Mouse (Mus musculus): ENCODE data around the gene Map3k3.

Map3k3 gene

GRCm38 (mm10) chr11:106083708-106084701 is at the start of gene Map3k3:
Gene Map3k3, plus strand, starts transcription at chr11:106084613.
- DNase-seq: peak; percentile 99

- no peak for DNase-seq
Observed at GRCm38 (mm10) chr11:106034986-106035385, 49.4 kb upstream of the Map3k3 start.

- DNase-seq: peak; percentile 97 to 98
Observed at GRCm38 (mm10) chr11:106036548-106037417, 47.6 kb upstream of the Map3k3 start, which contains the start of gene Dcaf7. Gene Dcaf7, plus strand, starts transcription at chr11:106036872.

- DNase-seq: peak; percentile 93 to 94
Observed at GRCm38 (mm10) chr11:106037418-106037751, 47.0 kb upstream of the Map3k3 start.

- no peak for DNase-seq
Observed at GRCm38 (mm10) chr11:106044349-106044748, 40.1 kb upstream of the Map3k3 start.

- DNase-seq: no peak
Observed at GRCm38 (mm10) chr11:106045256-106045655, 39.2 kb upstream of the Map3k3 start.

- no peak for DNase-seq
Observed at GRCm38 (mm10) chr11:106045780-106046179, 38.6 kb upstream of the Map3k3 start.

- no peak for DNase-seq
Observed at GRCm38 (mm10) chr11:106046584-106046983, 37.8 kb upstream of the Map3k3 start.

GRCm38 (mm10) chr11:106053921-106054320 is 30.5 kb upstream of the Map3k3 start:
- DNase-seq: no peak

GRCm38 (mm10) chr11:106054600-106054999 is 29.8 kb upstream of the Map3k3 start:
- no peak for DNase-seq

- DNase-seq: no peak
Observed at GRCm38 (mm10) chr11:106055341-106055740, 29.1 kb upstream of the Map3k3 start.

- DNase-seq: no peak
Observed at GRCm38 (mm10) chr11:106056819-106057491, 27.5 kb upstream of the Map3k3 start.

- DNase-seq: no peak
Observed at GRCm38 (mm10) chr11:106058020-106058419, 26.4 kb upstream of the Map3k3 start.

GRCm38 (mm10) chr11:106060549-106060948 is 23.9 kb upstream of the Map3k3 start:
- no peak for DNase-seq

- no peak for DNase-seq
Observed at GRCm38 (mm10) chr11:106061311-106061710, 23.1 kb upstream of the Map3k3 start.

- DNase-seq: no peak
Observed at GRCm38 (mm10) chr11:106063756-106064155, 20.7 kb upstream of the Map3k3 start.

- no peak for DNase-seq
Observed at GRCm38 (mm10) chr11:106065073-106065922, 19.1 kb upstream of the Map3k3 start.

GRCm38 (mm10) chr11:106065923-106066571 is 18.4 kb upstream of the Map3k3 start, which contains the start of gene Taco1:
Gene Taco1, plus strand, starts transcription at chr11:106066061.
- DNase-seq: peak; percentile 98

- DNase-seq: peak; percentile 68 to 79
Observed at GRCm38 (mm10) chr11:106066616-106067015, 17.8 kb upstream of the Map3k3 start.

GRCm38 (mm10) chr11:106073774-106074173 is 10.6 kb upstream of the Map3k3 start:
- DNase-seq: no peak

- peak; percentile 86 to 89 for DNase-seq
Observed at GRCm38 (mm10) chr11:106076321-106076720, 8.1 kb upstream of the Map3k3 start.

Data from cerebellum, postnatal 10 days (tissue).